Mouse (Mus musculus): ENCODE results near the gene Cenpv.

DNA sequence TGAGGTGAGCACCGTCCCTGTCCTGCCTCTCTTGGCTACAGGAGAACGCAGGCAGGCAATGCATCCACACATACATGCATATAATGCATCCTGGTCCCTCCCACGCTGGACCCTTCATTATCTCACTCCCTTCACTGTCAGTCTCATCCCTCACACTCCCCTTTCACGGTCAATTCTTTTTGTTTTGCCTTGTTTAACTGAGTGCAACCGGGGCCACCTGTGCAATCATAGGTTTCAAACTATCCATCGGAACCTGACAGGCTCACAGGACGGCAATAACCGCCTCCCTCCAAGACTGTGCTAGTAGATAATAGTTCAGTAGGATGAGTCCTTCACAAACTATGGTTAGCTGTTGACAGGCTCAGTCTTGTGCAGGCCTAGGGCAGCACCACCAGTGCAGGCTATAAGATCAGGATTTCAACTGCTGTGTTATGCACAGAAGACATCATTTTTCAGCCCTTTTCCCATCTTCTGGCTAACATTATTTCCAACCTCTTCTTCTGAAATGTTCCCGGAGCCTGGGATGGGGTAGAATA is 45.7 kb upstream of the Cenpv start:
- no peak for TF ChIP-seq CTCF (IDR thresholded peaks at IDR 0.05; ENCODE audit: borderline replicate concordance, insufficient read depth, low read length)
- TF ChIP-seq POLR2A (IDR thresholded peaks at IDR 0.05; ENCODE audit: low read depth, low read length): no peak
